Mouse (Mus musculus): Measurements from ENCODE around the gene Rcl1. TPM values are rescaled to one million over a fixed set of nuclear protein-coding genes. Genes with fewer than 3 reads are reported as not detected.

Gene Rcl1
- polyA plus RNA-seq, 2 experiments, result 30.9 to 48.6 TPM

- Histone ChIP-seq H3K9me3 (ENCODE audit: control insufficient read depth, low read length) (no peaks in the 10 kb centered on the region), H3K27me3 (ENCODE audit: control insufficient read depth, insufficient read depth, low read length) (no peaks in the 10 kb centered on the region), H3K4me1 (ENCODE audit: control insufficient read depth, insufficient read depth, low read length) (no peaks in the 10 kb centered on the region), H3K9ac (ENCODE audit: low read depth, low read length, severe bottlenecking) (no peak overlapping the region), H3K36me3 (ENCODE audit: control insufficient read depth, insufficient read depth, low read length) (peaks cover 44% of the 10 kb centered on the region), H3K27ac (replicated peaks; ENCODE audit: low read depth, low read length) (no peak overlapping the region), H3K4me2 (replicated peaks; ENCODE audit: low read depth, low read length, severe bottlenecking) (no peak overlapping the region), H3K4me3 (replicated peaks; ENCODE audit: low read length) (no peak overlapping the region)
- DNase-seq (ENCODE audit: low spot score) (no peak), ATAC-seq (ENCODE audit: low FRiP score, low read depth) (no peak)
- no peak for TF ChIP-seq POLR2A (IDR thresholded peaks at IDR 0.05; ENCODE audit: borderline replicate concordance, extremely low read depth, insufficient read depth, insufficient read length)
- WGBS, result 82% methylated on average over 9 of the region's 9 CpGs
Measured at GRCm38 (mm10) chr19:29121394-29121793, 20.2 kb downstream of the Rcl1 start.

- no peak for DNase-seq (ENCODE audit: low spot score)
- no peaks in the 10 kb centered on the region for H3K4me1 ChIP-seq (ENCODE audit: control insufficient read depth, insufficient read depth, low read length)
- no peaks in the 10 kb centered on the region for H3K9me3 ChIP-seq (ENCODE audit: control insufficient read depth, low read length)
- H3K27me3 ChIP-seq (ENCODE audit: control insufficient read depth, insufficient read depth, low read length), result no peaks in the 10 kb centered on the region
- peaks cover 48% of the 10 kb centered on the region for H3K36me3 ChIP-seq (ENCODE audit: control insufficient read depth, insufficient read depth, low read length)
- H3K27ac ChIP-seq (replicated peaks; ENCODE audit: low read depth, low read length), result no peak overlapping the region
- no peak for TF ChIP-seq POLR2A (IDR thresholded peaks at IDR 0.05; ENCODE audit: borderline replicate concordance, extremely low read depth, insufficient read depth, insufficient read length)
- no peak overlapping the region for H3K9ac ChIP-seq (ENCODE audit: low read depth, low read length, severe bottlenecking)
- ATAC-seq (ENCODE audit: low FRiP score, low read depth), result no peak
- WGBS, result 70% methylated on average over 13 of the region's 13 CpGs
- no peak overlapping the region for H3K4me3 ChIP-seq (replicated peaks; ENCODE audit: low read length)
- H3K4me2 ChIP-seq (replicated peaks; ENCODE audit: low read depth, low read length, severe bottlenecking), result no peak overlapping the region
Measured at GRCm38 (mm10) chr19:29124886-29125585, 23.9 kb downstream of the Rcl1 start.

GRCm38 (mm10) chr19:29126347-29127015 lies 25.3 kb downstream of the Rcl1 start:
- no peak for DNase-seq (ENCODE audit: low spot score)
- ATAC-seq (ENCODE audit: low FRiP score, low read depth), result no peak
- no peak for TF ChIP-seq POLR2A (IDR thresholded peaks at IDR 0.05; ENCODE audit: borderline replicate concordance, extremely low read depth, insufficient read depth, insufficient read length)
- Histone ChIP-seq H3K36me3 (ENCODE audit: control insufficient read depth, insufficient read depth, low read length) (peaks cover 61% of the 10 kb centered on the region), H3K9ac (ENCODE audit: low read depth, low read length, severe bottlenecking) (no peak overlapping the region), H3K4me3 (replicated peaks; ENCODE audit: low read length) (no peak overlapping the region), H3K4me2 (replicated peaks; ENCODE audit: low read depth, low read length, severe bottlenecking) (no peak overlapping the region), H3K27ac (replicated peaks; ENCODE audit: low read depth, low read length) (no peak overlapping the region), H3K27me3 (ENCODE audit: control insufficient read depth, insufficient read depth, low read length) (no peaks in the 10 kb centered on the region), H3K9me3 (ENCODE audit: control insufficient read depth, low read length) (no peaks in the 10 kb centered on the region), H3K4me1 (ENCODE audit: control insufficient read depth, insufficient read depth, low read length) (no peaks in the 10 kb centered on the region)
- 93% methylated on average over 12 of the region's 12 CpGs for WGBS

- H3K9ac ChIP-seq (ENCODE audit: low read depth, low read length, severe bottlenecking), result no peak overlapping the region
- ATAC-seq (ENCODE audit: low FRiP score, low read depth), result no peak
- no peak overlapping the region for H3K27ac ChIP-seq (replicated peaks; ENCODE audit: low read depth, low read length)
- no peak for DNase-seq (ENCODE audit: low spot score)
- no peak overlapping the region for H3K4me2 ChIP-seq (replicated peaks; ENCODE audit: low read depth, low read length, severe bottlenecking)
- H3K4me1 ChIP-seq (ENCODE audit: control insufficient read depth, insufficient read depth, low read length), result no peaks in the 10 kb centered on the region
- no peak overlapping the region for H3K4me3 ChIP-seq (replicated peaks; ENCODE audit: low read length)
- TF ChIP-seq POLR2A (IDR thresholded peaks at IDR 0.05; ENCODE audit: borderline replicate concordance, extremely low read depth, insufficient read depth, insufficient read length), result no peak
- 66% methylated on average over 6 of the region's 6 CpGs for WGBS
- peaks cover 60% of the 10 kb centered on the region for H3K36me3 ChIP-seq (ENCODE audit: control insufficient read depth, insufficient read depth, low read length)
- no peaks in the 10 kb centered on the region for H3K9me3 ChIP-seq (ENCODE audit: control insufficient read depth, low read length)
- H3K27me3 ChIP-seq (ENCODE audit: control insufficient read depth, insufficient read depth, low read length), result no peaks in the 10 kb centered on the region
Measured at GRCm38 (mm10) chr19:29127331-29127730, 26.2 kb downstream of the Rcl1 start.

GRCm38 (mm10) chr19:29128217-29128616 lies 27.0 kb downstream of the Rcl1 start:
- Histone ChIP-seq H3K9ac (ENCODE audit: low read depth, low read length, severe bottlenecking) (no peak overlapping the region), H3K9me3 (ENCODE audit: control insufficient read depth, low read length) (no peaks in the 10 kb centered on the region), H3K4me3 (replicated peaks; ENCODE audit: low read length) (no peak overlapping the region), H3K27ac (replicated peaks; ENCODE audit: low read depth, low read length) (no peak overlapping the region), H3K27me3 (ENCODE audit: control insufficient read depth, insufficient read depth, low read length) (no peaks in the 10 kb centered on the region), H3K4me2 (replicated peaks; ENCODE audit: low read depth, low read length, severe bottlenecking) (no peak overlapping the region), H3K36me3 (ENCODE audit: control insufficient read depth, insufficient read depth, low read length) (peaks cover 53% of the 10 kb centered on the region), H3K4me1 (ENCODE audit: control insufficient read depth, insufficient read depth, low read length) (no peaks in the 10 kb centered on the region)
- TF ChIP-seq POLR2A (IDR thresholded peaks at IDR 0.05; ENCODE audit: borderline replicate concordance, extremely low read depth, insufficient read depth, insufficient read length), result no peak
- ATAC-seq (ENCODE audit: low FRiP score, low read depth) (no peak), DNase-seq (ENCODE audit: low spot score) (no peak)
- WGBS, result 89% methylated on average over 6 of the region's 6 CpGs
